Mouse (Mus musculus): ENCODE measurements around the gene Olfr224. TPM values are rescaled to one million over a fixed set of nuclear protein-coding genes. Genes with fewer than 3 reads are reported as not detected.

Olfr224 gene
- polyA plus RNA-seq (2015; fragmentation: Nextera tagmentation; extraction: Ambion mirVana): 0.06 TPM in 1 of 2 replicates, not detected in the other

DNA sequence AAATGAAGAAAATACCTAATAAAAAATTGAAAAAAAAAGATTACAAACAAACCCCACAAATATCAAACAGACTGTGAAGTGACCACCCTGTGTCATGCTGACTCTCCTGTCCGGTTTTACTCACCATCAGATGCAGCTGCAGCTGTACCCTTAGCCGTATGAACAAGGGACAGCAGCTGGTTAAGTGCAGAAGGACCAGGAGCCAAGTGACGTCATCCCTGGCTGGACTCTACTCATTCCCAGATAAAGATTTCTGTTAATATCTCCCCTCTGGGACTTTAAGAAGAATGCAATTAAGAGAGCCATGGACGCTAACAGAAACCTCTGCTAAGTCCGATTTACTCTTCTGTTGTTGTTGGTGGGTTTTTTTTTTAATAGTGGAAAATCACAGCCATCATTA is at the start of gene Olfr224:
Olfr224 (minus strand) TSS at position 149 of the 400 bp plus-strand sequence.
- Histone ChIP-seq H3K4me2 (no peak within 1 kb of the TSS), H3K27me3 (no peaks in the 10 kb centered on the region), H3K4me3 (no peak within 1 kb of the TSS), H3K27ac (no peak within 1 kb of the TSS), H3K36me3 (no peaks in the 10 kb centered on the region), H3K4me1 (replicated peaks) (no peaks in the 10 kb centered on the region), H3K9ac (no peak within 1 kb of the TSS), H3K9me3 (replicated peaks) (no peaks in the 10 kb centered on the region)
- no peak for ATAC-seq (replicated peaks; ENCODE audit: insufficient number of reproducible peaks, insufficient read depth, low FRiP score, low read depth)
- 51% methylated on average over 5 of the region's 5 CpGs for WGBS

DNA sequence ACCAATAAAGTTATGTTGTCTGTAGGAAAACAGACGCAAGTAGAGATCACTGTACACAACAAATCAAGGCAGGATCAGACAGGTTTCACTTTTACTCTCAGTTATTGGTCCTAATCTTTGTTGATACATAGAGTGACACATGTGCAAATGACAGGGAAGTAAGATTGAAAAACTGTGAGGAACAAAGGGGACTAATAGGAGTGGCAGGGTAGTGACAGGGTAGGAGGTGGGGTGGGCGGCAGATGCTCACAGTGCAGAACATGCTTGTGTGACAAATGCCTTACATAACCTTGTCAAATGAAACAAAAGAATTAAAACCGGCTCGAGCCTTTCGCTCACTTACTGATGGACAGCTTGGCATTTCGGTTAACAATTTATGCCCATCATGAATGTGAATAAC is 48.4 kb upstream of the Olfr224 start:
- Histone ChIP-seq H3K4me3 (no peak overlapping the region), H3K36me3 (no peaks in the 10 kb centered on the region), H3K27ac (no peak overlapping the region), H3K27me3 (0 out of 2 replicates have a peak, but pooled peaks cover 2% of the 10 kb centered on the region), H3K9me3 (replicated peaks) (no peaks in the 10 kb centered on the region), H3K4me2 (no peak overlapping the region), H3K4me1 (replicated peaks) (no peaks in the 10 kb centered on the region), H3K9ac (no peak overlapping the region)
- 72% methylated on average over 6 of the region's 6 CpGs for WGBS
- no peak for ATAC-seq (replicated peaks; ENCODE audit: insufficient number of reproducible peaks, insufficient read depth, low FRiP score, low read depth)

- no peaks in the 10 kb centered on the region for H3K36me3 ChIP-seq
- ATAC-seq (replicated peaks; ENCODE audit: insufficient number of reproducible peaks, insufficient read depth, low FRiP score, low read depth): no peak
- no peak overlapping the region for H3K9ac ChIP-seq
- H3K4me1 ChIP-seq (replicated peaks): no peaks in the 10 kb centered on the region; the same call in 1 of the 2 replicates
- 30% methylated on average over 3 of the region's 3 CpGs for WGBS
- H3K27me3 ChIP-seq: no peaks in the 10 kb centered on the region
- H3K4me3 ChIP-seq: no peak overlapping the region
- H3K27ac ChIP-seq: no peak overlapping the region
- no peaks in the 10 kb centered on the region for H3K9me3 ChIP-seq (replicated peaks)
- no peak overlapping the region for H3K4me2 ChIP-seq
Measured at GRCm38 (mm10) chr11:58618369-58618768, 48.0 kb upstream of the Olfr224 start.

DNA sequence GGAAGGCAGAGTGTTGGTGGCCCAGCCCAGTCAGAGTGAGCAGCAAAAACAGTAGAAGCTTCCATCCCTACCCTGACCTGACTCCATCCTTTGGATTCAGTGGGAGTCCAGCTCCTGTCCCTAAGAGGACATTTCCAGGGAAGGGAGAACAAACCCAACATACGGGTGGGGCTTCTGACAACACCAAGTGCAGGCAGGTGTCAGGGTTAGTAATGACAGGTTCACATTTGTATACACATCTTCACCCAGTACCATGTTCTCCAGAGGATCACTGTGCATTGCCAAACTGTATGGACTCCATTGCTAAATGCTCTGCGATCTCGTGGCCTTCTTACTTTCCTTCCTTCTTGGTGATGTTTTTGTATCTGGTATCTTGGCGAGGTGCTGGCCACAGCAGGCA is 45.6 kb upstream of the Olfr224 start, which contains the start of gene 2210407C18Rik:
2210407C18Rik (minus strand) TSS at position 101 of the 400 bp plus-strand sequence.
- Histone ChIP-seq H3K9ac (no peak within 1 kb of the TSS), H3K27ac (no peak within 1 kb of the TSS), H3K4me1 (replicated peaks) (no peaks in the 10 kb centered on the region; the same call in 1 of the 2 replicates), H3K4me3 (no peak within 1 kb of the TSS), H3K4me2 (no peak within 1 kb of the TSS), H3K36me3 (no peaks in the 10 kb centered on the region), H3K9me3 (replicated peaks) (no peaks in the 10 kb centered on the region), H3K27me3 (no peaks in the 10 kb centered on the region)
- no peak for ATAC-seq (replicated peaks; ENCODE audit: insufficient number of reproducible peaks, insufficient read depth, low FRiP score, low read depth)
- 84% methylated on average over 4 of the region's 4 CpGs for whole genome bisulfite sequencing

DNA sequence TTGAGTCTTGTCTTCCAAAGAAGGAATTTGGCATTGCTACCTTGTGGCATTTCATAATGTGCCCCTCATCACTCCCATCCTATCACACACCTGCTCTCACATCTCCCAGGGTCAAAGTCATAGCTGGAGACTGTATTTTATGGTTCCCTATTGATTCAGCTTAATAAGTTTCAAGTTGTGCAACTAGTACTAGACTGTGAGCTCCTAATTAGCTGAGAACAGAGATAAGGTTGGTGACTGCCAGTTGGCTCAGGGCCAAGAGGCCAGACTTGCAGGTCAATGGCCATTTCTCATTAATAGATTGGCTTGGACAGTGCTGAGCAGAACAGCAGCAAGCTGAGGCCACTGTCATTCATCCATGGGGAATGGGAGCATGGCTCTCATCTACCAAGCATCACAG is 44.2 kb upstream of the Olfr224 start:
- no peak for ATAC-seq (replicated peaks; ENCODE audit: insufficient number of reproducible peaks, insufficient read depth, low FRiP score, low read depth)
- no peak overlapping the region for H3K9ac ChIP-seq
- no peak overlapping the region for H3K27ac ChIP-seq
- no peaks in the 10 kb centered on the region; the same call in 1 of the 2 replicates for H3K4me1 ChIP-seq (replicated peaks)
- H3K36me3 ChIP-seq: no peaks in the 10 kb centered on the region
- H3K27me3 ChIP-seq: no peaks in the 10 kb centered on the region
- no peaks in the 10 kb centered on the region for H3K9me3 ChIP-seq (replicated peaks)
- no peak overlapping the region for H3K4me2 ChIP-seq
- H3K4me3 ChIP-seq: no peak overlapping the region

GRCm38 (mm10) chr11:58613359-58613758 is 43.0 kb upstream of the Olfr224 start:
- H3K4me2 ChIP-seq: no peak overlapping the region
- no peak overlapping the region for H3K27ac ChIP-seq
- WGBS: 59% methylated on average over 3 of the region's 3 CpGs
- ATAC-seq (replicated peaks; ENCODE audit: insufficient number of reproducible peaks, insufficient read depth, low FRiP score, low read depth): no peak
- no peaks in the 10 kb centered on the region for H3K27me3 ChIP-seq
- no peaks in the 10 kb centered on the region; the same call in 1 of the 2 replicates for H3K4me1 ChIP-seq (replicated peaks)
- no peaks in the 10 kb centered on the region for H3K9me3 ChIP-seq (replicated peaks)
- H3K4me3 ChIP-seq: no peak overlapping the region
- no peak overlapping the region for H3K9ac ChIP-seq
- no peaks in the 10 kb centered on the region for H3K36me3 ChIP-seq

GRCm38 (mm10) chr11:58607030-58607429 is 36.7 kb upstream of the Olfr224 start:
- Histone ChIP-seq H3K27ac (no peak overlapping the region), H3K9ac (no peak overlapping the region), H3K27me3 (no peaks in the 10 kb centered on the region), H3K36me3 (no peaks in the 10 kb centered on the region), H3K9me3 (replicated peaks) (no peaks in the 10 kb centered on the region), H3K4me3 (no peak overlapping the region), H3K4me1 (replicated peaks) (no peaks in the 10 kb centered on the region), H3K4me2 (no peak overlapping the region)
- ATAC-seq (replicated peaks; ENCODE audit: insufficient number of reproducible peaks, insufficient read depth, low FRiP score, low read depth): no peak
- WGBS: 77% methylated on average over 6 of the region's 6 CpGs

GRCm38 (mm10) chr11:58606177-58606919 is 36.0 kb upstream of the Olfr224 start:
- no peak for ATAC-seq (replicated peaks; ENCODE audit: insufficient number of reproducible peaks, insufficient read depth, low FRiP score, low read depth)

DNA sequence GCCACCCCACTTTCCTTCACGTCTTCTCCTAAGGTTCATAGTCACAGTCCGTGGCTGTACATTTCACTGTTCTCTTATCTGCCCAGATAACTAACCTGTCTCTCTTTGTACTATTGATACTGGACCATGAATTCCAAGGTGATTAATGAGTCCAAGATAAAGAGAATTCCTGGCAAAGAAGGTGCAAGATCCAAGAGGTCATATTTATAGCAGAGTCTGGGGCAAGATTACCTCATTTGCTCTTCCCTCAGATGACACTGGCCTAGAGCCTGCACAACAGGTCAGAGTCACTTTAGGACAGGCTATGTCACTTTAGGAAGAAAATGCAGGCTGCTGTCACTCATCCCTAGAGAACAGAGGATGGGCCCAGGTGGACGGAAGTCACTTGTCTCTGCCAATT is 34.9 kb upstream of the Olfr224 start:
- Histone ChIP-seq H3K9me3 (replicated peaks) (no peaks in the 10 kb centered on the region), H3K9ac (no peak overlapping the region), H3K4me2 (no peak overlapping the region), H3K4me3 (no peak overlapping the region), H3K27ac (no peak overlapping the region), H3K36me3 (no peaks in the 10 kb centered on the region), H3K27me3 (no peaks in the 10 kb centered on the region), H3K4me1 (replicated peaks) (no peaks in the 10 kb centered on the region)
- ATAC-seq (replicated peaks; ENCODE audit: insufficient number of reproducible peaks, insufficient read depth, low FRiP score, low read depth): no peak
- WGBS: 44% methylated on average over 3 of the region's 3 CpGs

More at GRCm38 (mm10) chr11:58606177-58606919, 36.0 kb upstream of the Olfr224 start:
- Histone ChIP-seq H3K9ac (no peak overlapping the region), H3K4me1 (replicated peaks) (no peaks in the 10 kb centered on the region), H3K27ac (no peak overlapping the region), H3K4me2 (no peak overlapping the region), H3K4me3 (no peak overlapping the region), H3K36me3 (no peaks in the 10 kb centered on the region), H3K9me3 (replicated peaks) (no peaks in the 10 kb centered on the region), H3K27me3 (no peaks in the 10 kb centered on the region)
- 72% methylated on average over 12 of the region's 12 CpGs for WGBS

- no peaks in the 10 kb centered on the region for H3K36me3 ChIP-seq
- no peak overlapping the region for H3K4me2 ChIP-seq
- no peaks in the 10 kb centered on the region for H3K27me3 ChIP-seq
- H3K27ac ChIP-seq: no peak overlapping the region
- H3K9me3 ChIP-seq (replicated peaks): no peaks in the 10 kb centered on the region
- no peak overlapping the region for H3K9ac ChIP-seq
- no peak for ATAC-seq (replicated peaks; ENCODE audit: insufficient number of reproducible peaks, insufficient read depth, low FRiP score, low read depth)
- H3K4me1 ChIP-seq (replicated peaks): no peaks in the 10 kb centered on the region
- WGBS: 48% methylated on average over 2 of the region's 2 CpGs
- no peak overlapping the region for H3K4me3 ChIP-seq
Measured at GRCm38 (mm10) chr11:58604688-58605087, 34.3 kb upstream of the Olfr224 start.

- no peak overlapping the region for H3K27ac ChIP-seq
- WGBS: 72% methylated on average over 6 of the region's 6 CpGs
- no peak overlapping the region for H3K4me3 ChIP-seq
- no peaks in the 10 kb centered on the region for H3K36me3 ChIP-seq
- H3K4me1 ChIP-seq (replicated peaks): no peaks in the 10 kb centered on the region
- ATAC-seq (replicated peaks; ENCODE audit: insufficient number of reproducible peaks, insufficient read depth, low FRiP score, low read depth): no peak
- H3K9ac ChIP-seq: no peak overlapping the region
- no peak overlapping the region for H3K4me2 ChIP-seq
- H3K27me3 ChIP-seq: no peaks in the 10 kb centered on the region
- no peaks in the 10 kb centered on the region for H3K9me3 ChIP-seq (replicated peaks)
Measured at GRCm38 (mm10) chr11:58602800-58603560, 32.6 kb upstream of the Olfr224 start.

Data from heart, embryonic 15.5 days (tissue).